Mouse (Mus musculus) embryonic fibroblast, embryonic 13.5 days (primary cell): ENCODE data around the gene Clptm1l. TPM values are rescaled to one million over a fixed set of nuclear protein-coding genes. Genes with fewer than 3 reads are reported as not detected.

Source experiments
- H3K27ac ChIP-seq: 2 replicates; pipeline ENCODE4 v1.5.1; 2012; ENCODE audit warnings: low read length, control low read depth, inconsistent platforms; ENCODE audit not compliant: insufficient read depth
- H3K4me1 ChIP-seq: 2 replicates; pipeline ENCODE4 v1.6.1; 2011; ENCODE audit warnings: low read length; ENCODE audit not compliant: control insufficient read depth, insufficient read depth
- H3K4me3 ChIP-seq: 2 replicates; pipeline ENCODE4 v1.5.1; 2011; ENCODE audit warnings: mild to moderate bottlenecking, control low read depth, low read length; ENCODE audit not compliant: insufficient read depth
- CTCF ChIP-seq: IDR thresholded peaks from 2 replicates; pipeline ENCODE4 v1.5.1; 2011; ENCODE audit warnings: mild to moderate bottlenecking, control low read depth, low read length, moderate library complexity, borderline replicate concordance; ENCODE audit not compliant: insufficient read depth
- POLR2A ChIP-seq: IDR thresholded peaks from 2 replicates; pipeline ENCODE4 v1.6.1; 2011; ENCODE audit warnings: low read depth, mild to moderate bottlenecking, control low read depth, low read length, moderate library complexity
- polyA plus RNA-seq: library from polyadenylated mRNA; stranded (reverse); fragments of >200 nt; gene quantifications from 2 replicates; pipeline ENCODE4 v1.2.4, GENCODE M21; 2011; ENCODE audit warnings: low read depth; ENCODE audit not compliant: missing spikeins, insufficient read length

The Clptm1l gene
- polyA plus RNA-seq, 1 experiment, result 140 TPM

GRCm38 (mm10) chr13:73618406-73618805, 14.6 kb downstream of the Clptm1l start:
- H3K27ac ChIP-seq, result no peak overlapping the region

GRCm38 (mm10) chr13:73620637-73621036, 16.8 kb downstream of the Clptm1l start:
- H3K4me1 ChIP-seq, result no peaks in the 10 kb centered on the region
- no peak overlapping the region for H3K4me3 ChIP-seq
- H3K27ac ChIP-seq, result no peak overlapping the region
- no peak for TF ChIP-seq CTCF
- no peak for TF ChIP-seq POLR2A

More at GRCm38 (mm10) chr13:73618406-73618805, 14.6 kb downstream of the Clptm1l start:
- TF ChIP-seq POLR2A, result no peak
- no peak for TF ChIP-seq CTCF
- H3K4me3 ChIP-seq, result no peak overlapping the region
- H3K4me1 ChIP-seq, result no peaks in the 10 kb centered on the region

- Histone ChIP-seq H3K4me3 (no peak overlapping the region), H3K4me1 (no peaks in the 10 kb centered on the region), H3K27ac (no peak overlapping the region)
- no peak for TF ChIP-seq CTCF
- no peak for TF ChIP-seq POLR2A
These were observed 22.6 kb downstream of the Clptm1l start for GRCm38 (mm10) chr13:73626410-73626744.

GRCm38 (mm10) chr13:73626745-73627549, 23.1 kb downstream of the Clptm1l start, which contains the start of gene Tert:
Gene Tert, plus strand, starts transcription at chr13:73626911.
- no peak within 1 kb of the TSS for H3K27ac ChIP-seq
- TF ChIP-seq POLR2A (peak; percentile 79), CTCF (no peak)
- H3K4me1 ChIP-seq, result no peaks in the 10 kb centered on the region
- H3K4me3 ChIP-seq, result peak within 1 kb of the TSS; percentile 57

GRCm38 (mm10) chr13:73628586-73629113, 24.8 kb downstream of the Clptm1l start:
- Histone ChIP-seq H3K27ac (no peak overlapping the region), H3K4me1 (no peaks in the 10 kb centered on the region), H3K4me3 (no peak overlapping the region)
- TF ChIP-seq CTCF (no peak), POLR2A (no peak)

GRCm38 (mm10) chr13:73631837-73632236, 28.0 kb downstream of the Clptm1l start:
- H3K27ac ChIP-seq, result no peak overlapping the region; the same call in 1 of the 2 replicates
- no peak for TF ChIP-seq CTCF
- no peak for TF ChIP-seq POLR2A
- no peaks in the 10 kb centered on the region for H3K4me1 ChIP-seq
- no peak overlapping the region for H3K4me3 ChIP-seq

- H3K27ac ChIP-seq, result no peak overlapping the region
- no peak for TF ChIP-seq POLR2A
- no peak for TF ChIP-seq CTCF
These were observed 34.0 kb downstream of the Clptm1l start for GRCm38 (mm10) chr13:73637826-73638225.

GRCm38 (mm10) chr13:73641296-73641695, 37.5 kb downstream of the Clptm1l start:
- Histone ChIP-seq H3K27ac (no peak overlapping the region), H3K4me3 (no peak overlapping the region), H3K4me1 (no peaks in the 10 kb centered on the region)
- no peak for TF ChIP-seq POLR2A
- no peak for TF ChIP-seq CTCF

More at GRCm38 (mm10) chr13:73637826-73638225, 34.0 kb downstream of the Clptm1l start:
- no peaks in the 10 kb centered on the region for H3K4me1 ChIP-seq
- no peak overlapping the region for H3K4me3 ChIP-seq

GRCm38 (mm10) chr13:73646397-73647087, 42.7 kb downstream of the Clptm1l start:
- Histone ChIP-seq H3K4me3 (no peak overlapping the region), H3K4me1 (no peaks in the 10 kb centered on the region), H3K27ac (no peak overlapping the region)
- TF ChIP-seq CTCF, result peak; percentile 85
- TF ChIP-seq POLR2A, result no peak

- H3K4me3 ChIP-seq, result no peak overlapping the region
- no peaks in the 10 kb centered on the region for H3K4me1 ChIP-seq
- H3K27ac ChIP-seq, result no peak overlapping the region
- TF ChIP-seq POLR2A (no peak), CTCF (no peak)
These were observed 49.5 kb downstream of the Clptm1l start for GRCm38 (mm10) chr13:73653266-73653665.
